Mouse (Mus musculus): ENCODE measurements at regions not wholly inside any gene's neighbourhood (a gene's known extent, or its start where the extent isn't known, plus 50 kb on each side); places are given as distances from the start of the nearest gene placed in this dataset.

GRCm38 (mm10) chr12:107539683-107540082 lies 51.3 kb downstream of the 3110018I06Rik start:
- no peak for ATAC-seq (ENCODE audit: insufficient number of reproducible peaks, insufficient read depth, low FRiP score, low TSS enrichment)
- no peaks in the 10 kb centered on the region for H3K36me3 ChIP-seq
- 75% methylated on average over 3 of the region's 3 CpGs for WGBS
- no peaks in the 10 kb centered on the region for H3K9me3 ChIP-seq
- H3K4me1 ChIP-seq, result peaks cover 4% of the 10 kb centered on the region; the same call in 1 of the 2 replicates
- H3K27me3 ChIP-seq, result 0 out of 2 replicates have a peak, but pooled peaks cover 3% of the 10 kb centered on the region
- H3K27ac ChIP-seq, result no peak overlapping the region
- no peak overlapping the region for H3K4me2 ChIP-seq (replicated peaks)
- no peak overlapping the region for H3K4me3 ChIP-seq
- H3K9ac ChIP-seq, result no peak overlapping the region

- Histone ChIP-seq H3K27me3 (0 out of 2 replicates have a peak, but pooled peaks cover 3% of the 10 kb centered on the region), H3K9me3 (no peaks in the 10 kb centered on the region), H3K4me2 (replicated peaks) (no peak overlapping the region), H3K36me3 (no peaks in the 10 kb centered on the region), H3K27ac (no peak overlapping the region), H3K9ac (no peak overlapping the region), H3K4me3 (no peak overlapping the region), H3K4me1 (peaks cover 4% of the 10 kb centered on the region; the same call in 1 of the 2 replicates)
- 62% methylated on average over 5 of the region's 5 CpGs for WGBS
- no peak for ATAC-seq (ENCODE audit: insufficient number of reproducible peaks, insufficient read depth, low FRiP score, low TSS enrichment)
Measured at GRCm38 (mm10) chr12:107541196-107541595, 52.8 kb downstream of the 3110018I06Rik start.

GRCm38 (mm10) chr12:107547194-107547885 lies 58.9 kb downstream of the 3110018I06Rik start:
- no peak overlapping the region for H3K27ac ChIP-seq
- H3K4me1 ChIP-seq, result peaks cover 4% of the 10 kb centered on the region; the same call in 1 of the 2 replicates
- H3K27me3 ChIP-seq, result no peaks in the 10 kb centered on the region
- no peaks in the 10 kb centered on the region for H3K36me3 ChIP-seq
- WGBS, result 62% methylated on average over 5 of the region's 5 CpGs
- H3K9me3 ChIP-seq, result no peaks in the 10 kb centered on the region
- H3K4me3 ChIP-seq, result no peak overlapping the region
- no peak overlapping the region for H3K4me2 ChIP-seq (replicated peaks)
- no peak for ATAC-seq (ENCODE audit: insufficient number of reproducible peaks, insufficient read depth, low FRiP score, low TSS enrichment)
- H3K9ac ChIP-seq, result no peak overlapping the region

GRCm38 (mm10) chr12:107547886-107548448 lies 59.5 kb downstream of the 3110018I06Rik start:
- WGBS, result 54% methylated on average over 3 of the region's 3 CpGs
- Histone ChIP-seq H3K9ac (no peak overlapping the region), H3K27ac (no peak overlapping the region), H3K4me2 (replicated peaks) (no peak overlapping the region), H3K36me3 (no peaks in the 10 kb centered on the region), H3K4me1 (peaks cover 4% of the 10 kb centered on the region; the same call in 1 of the 2 replicates), H3K27me3 (no peaks in the 10 kb centered on the region), H3K9me3 (no peaks in the 10 kb centered on the region), H3K4me3 (no peak overlapping the region)
- peak; percentile 64; the same call in 1 of the 2 replicates for ATAC-seq (ENCODE audit: insufficient number of reproducible peaks, insufficient read depth, low FRiP score, low TSS enrichment)

- no peaks in the 10 kb centered on the region for H3K36me3 ChIP-seq
- no peak overlapping the region for H3K9ac ChIP-seq
- ATAC-seq (ENCODE audit: insufficient number of reproducible peaks, insufficient read depth, low FRiP score, low TSS enrichment), result no peak
- H3K4me2 ChIP-seq (replicated peaks), result no peak overlapping the region
- H3K4me3 ChIP-seq, result no peak overlapping the region
- H3K27me3 ChIP-seq, result no peaks in the 10 kb centered on the region
- H3K27ac ChIP-seq, result no peak overlapping the region
- H3K9me3 ChIP-seq, result no peaks in the 10 kb centered on the region
- peaks cover 4% of the 10 kb centered on the region; the same call in 1 of the 2 replicates for H3K4me1 ChIP-seq
- 70% methylated on average over 25 of the region's 25 CpGs for WGBS
Measured at GRCm38 (mm10) chr12:107549452-107550296, 61.2 kb downstream of the 3110018I06Rik start.

GRCm38 (mm10) chr12:107559191-107559590 lies 70.8 kb downstream of the 3110018I06Rik start:
- H3K27ac ChIP-seq, result no peak overlapping the region
- H3K4me2 ChIP-seq (replicated peaks), result no peak overlapping the region
- no peak overlapping the region for H3K9ac ChIP-seq
- no peaks in the 10 kb centered on the region for H3K4me1 ChIP-seq
- H3K27me3 ChIP-seq, result no peaks in the 10 kb centered on the region
- H3K9me3 ChIP-seq, result no peaks in the 10 kb centered on the region
- no peak for ATAC-seq (ENCODE audit: insufficient number of reproducible peaks, insufficient read depth, low FRiP score, low TSS enrichment)
- no peaks in the 10 kb centered on the region for H3K36me3 ChIP-seq
- whole genome bisulfite sequencing, result 89% methylated on average over 4 of the region's 4 CpGs
- H3K4me3 ChIP-seq, result no peak overlapping the region

GRCm38 (mm10) chr12:107560100-107560499 lies 71.7 kb downstream of the 3110018I06Rik start:
- Histone ChIP-seq H3K27ac (no peak overlapping the region), H3K4me1 (no peaks in the 10 kb centered on the region), H3K9ac (no peak overlapping the region), H3K27me3 (no peaks in the 10 kb centered on the region), H3K4me3 (no peak overlapping the region), H3K9me3 (no peaks in the 10 kb centered on the region), H3K36me3 (no peaks in the 10 kb centered on the region), H3K4me2 (replicated peaks) (no peak overlapping the region)
- no peak for ATAC-seq (ENCODE audit: insufficient number of reproducible peaks, insufficient read depth, low FRiP score, low TSS enrichment)

- Histone ChIP-seq H3K27me3 (no peaks in the 10 kb centered on the region), H3K4me3 (no peak overlapping the region), H3K4me2 (replicated peaks) (no peak overlapping the region), H3K4me1 (no peaks in the 10 kb centered on the region), H3K27ac (no peak overlapping the region), H3K36me3 (no peaks in the 10 kb centered on the region), H3K9me3 (no peaks in the 10 kb centered on the region), H3K9ac (no peak overlapping the region)
- ATAC-seq (ENCODE audit: insufficient number of reproducible peaks, insufficient read depth, low FRiP score, low TSS enrichment), result no peak
- 79% methylated on average over 4 of the region's 4 CpGs for WGBS
Measured at GRCm38 (mm10) chr12:107572586-107572985, 84.2 kb downstream of the 3110018I06Rik start.

GRCm38 (mm10) chr12:107579508-107579907 lies 91.1 kb downstream of the 3110018I06Rik start:
- 67% methylated on average over 5 of the region's 5 CpGs for WGBS
- no peak overlapping the region for H3K9ac ChIP-seq
- H3K9me3 ChIP-seq, result no peaks in the 10 kb centered on the region
- H3K36me3 ChIP-seq, result no peaks in the 10 kb centered on the region
- no peak for ATAC-seq (ENCODE audit: insufficient number of reproducible peaks, insufficient read depth, low FRiP score, low TSS enrichment)
- H3K27me3 ChIP-seq, result no peaks in the 10 kb centered on the region
- H3K4me2 ChIP-seq (replicated peaks), result no peak overlapping the region
- 0 out of 2 replicates have a peak, but pooled peaks cover 9% of the 10 kb centered on the region for H3K4me1 ChIP-seq
- no peak overlapping the region for H3K4me3 ChIP-seq
- no peak overlapping the region for H3K27ac ChIP-seq

- H3K27me3 ChIP-seq, result no peaks in the 10 kb centered on the region
- H3K4me1 ChIP-seq, result 0 out of 2 replicates have a peak, but pooled peaks cover 9% of the 10 kb centered on the region
- WGBS, result 11% methylated on average over 11 of the region's 11 CpGs
- no peak overlapping the region for H3K9ac ChIP-seq
- H3K4me3 ChIP-seq, result no peak overlapping the region
- H3K36me3 ChIP-seq, result no peaks in the 10 kb centered on the region
- no peak overlapping the region for H3K27ac ChIP-seq
- no peaks in the 10 kb centered on the region for H3K9me3 ChIP-seq
- ATAC-seq (ENCODE audit: insufficient number of reproducible peaks, insufficient read depth, low FRiP score, low TSS enrichment), result no peak
- no peak overlapping the region for H3K4me2 ChIP-seq (replicated peaks)
Measured at GRCm38 (mm10) chr12:107583151-107583720, 94.8 kb downstream of the 3110018I06Rik start.

- Histone ChIP-seq H3K9ac (no peak overlapping the region), H3K27ac (no peak overlapping the region), H3K36me3 (no peaks in the 10 kb centered on the region), H3K9me3 (no peaks in the 10 kb centered on the region), H3K4me1 (0 out of 2 replicates have a peak, but pooled peaks cover 9% of the 10 kb centered on the region), H3K27me3 (no peaks in the 10 kb centered on the region), H3K4me3 (no peak overlapping the region), H3K4me2 (replicated peaks) (no peak overlapping the region)
- WGBS, result 63% methylated on average over 9 of the region's 9 CpGs
- ATAC-seq (ENCODE audit: insufficient number of reproducible peaks, insufficient read depth, low FRiP score, low TSS enrichment), result no peak
Measured at GRCm38 (mm10) chr12:107585696-107586225, 97.3 kb downstream of the 3110018I06Rik start.

Measured in embryonic facial prominence, embryonic 12.5 days (tissue).